Mouse (Mus musculus) midbrain, embryonic 10.5 days (tissue): ENCODE measurements at regions not wholly inside any gene's neighbourhood (a gene's known extent, or its start where the extent isn't known, plus 50 kb on each side); places are given as distances from the start of the nearest gene placed in this dataset.
"Not testable (repeated sequence)": the region's sequence is repeated elsewhere in the genome, so short reads cannot be mapped to it uniquely, and the experiment has no call there.

Experiments
- DNase-seq: peaks from one replicate; pipeline ENCODE4 v3.0.0-alpha.2; 2017; ENCODE audit warnings: low spot score
- H3K27ac ChIP-seq: fragments of 300-500 bp; sonication (generic); replicated peaks from 2 replicates; pipeline ENCODE4 v1.5.1; 2016; ENCODE audit warnings: mild to moderate bottlenecking
- H3K27me3 ChIP-seq: fragments of 300-500 bp; sonication (generic); 2 replicates; pipeline ENCODE4 v1.6.1; 2016; ENCODE audit warnings: low read depth, mild to moderate bottlenecking; ENCODE audit not compliant: poor library complexity, severe bottlenecking
- H3K36me3 ChIP-seq: fragments of 300-500 bp; sonication (generic); 2 replicates; pipeline ENCODE4 v1.6.1; 2016; ENCODE audit warnings: mild to moderate bottlenecking, moderate library complexity
- H3K4me1 ChIP-seq: fragments of 300-500 bp; sonication (generic); 2 replicates; pipeline ENCODE4 v1.6.1; 2016
- H3K4me3 ChIP-seq: fragments of 300-500 bp; sonication (generic); 2 replicates; pipeline ENCODE4 v1.5.1; 2016; ENCODE audit warnings: mild to moderate bottlenecking, moderate library complexity
- H3K9me3 ChIP-seq: fragments of 300-500 bp; sonication (generic); replicated peaks from 2 replicates; pipeline ENCODE4 v1.6.1; 2016; ENCODE audit warnings: mild to moderate bottlenecking
- WGBS: fragments of 180-500 bp; shearing (Covaris S2); methylation state at CpG from one replicate; pipeline ENCODE4 v1.1.7; 2016; 5-methylcytosine and 5-hydroxymethylcytosine counted together

DNA sequence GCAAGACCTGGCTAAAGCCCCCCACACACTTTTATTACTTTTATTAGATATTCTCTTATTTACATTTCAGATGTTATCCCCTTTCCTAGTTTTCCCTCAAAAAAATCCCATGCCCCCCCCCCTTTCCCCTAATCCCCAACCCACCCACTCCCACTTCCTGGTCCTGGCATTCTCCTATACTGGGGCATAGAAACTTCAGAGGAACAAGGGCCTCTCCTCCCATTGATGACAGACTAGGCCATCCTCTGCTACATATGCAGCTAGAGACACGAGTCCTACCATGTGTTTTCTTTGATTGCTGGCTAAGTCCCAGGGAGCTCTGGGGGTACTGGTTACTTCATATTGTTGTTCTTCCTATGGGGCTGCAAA, 116.8 kb downstream of the Rfpl4b start:
- not testable (repeated sequence) for H3K27ac ChIP-seq, H3K4me3 ChIP-seq, DNase-seq, H3K9me3 ChIP-seq, H3K4me1 ChIP-seq, H3K36me3 ChIP-seq, H3K27me3 ChIP-seq
- 73% methylated on average over 1 of the region's 1 CpGs for WGBS

DNA sequence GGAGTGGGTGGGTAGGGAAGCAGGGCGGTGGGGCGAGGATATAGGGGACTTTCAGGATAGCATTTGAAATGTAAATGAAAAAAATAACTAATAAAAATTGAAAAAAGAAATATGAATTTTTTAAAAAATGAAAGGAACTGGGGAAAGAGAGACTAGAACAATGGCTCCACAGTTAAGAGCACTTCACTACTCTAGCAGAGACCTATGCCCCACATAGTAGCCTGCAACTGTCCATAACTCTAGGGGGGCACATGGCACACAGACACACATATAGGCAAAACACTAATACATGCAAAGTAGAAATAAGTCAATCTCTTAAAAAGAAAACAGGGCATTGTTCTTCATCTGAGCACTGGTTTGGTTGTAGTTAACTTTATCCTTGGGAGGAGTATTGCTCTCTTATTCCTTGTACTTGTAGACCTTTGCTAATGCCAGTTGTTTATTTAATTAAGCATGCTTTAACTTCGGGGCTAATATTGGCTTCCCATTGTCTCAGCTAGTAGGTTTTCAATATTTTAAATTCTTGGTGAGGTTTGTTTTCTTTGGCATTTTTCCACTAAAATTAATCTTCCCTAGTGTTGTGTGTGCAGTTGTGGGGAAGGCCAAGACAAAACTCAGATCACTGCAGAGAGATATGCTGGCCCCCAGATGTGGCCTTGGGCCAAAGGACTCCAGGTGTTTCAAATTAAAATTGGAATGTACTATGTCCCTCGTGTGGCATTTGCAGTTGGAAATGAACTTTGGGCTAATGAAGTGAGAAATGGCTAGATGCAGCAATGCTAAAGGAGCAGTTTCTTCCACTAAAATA, 117.4 kb downstream of the Rfpl4b start:
- H3K36me3 ChIP-seq: no peaks in the 10 kb centered on the region
- DNase-seq: no peak
- H3K4me3 ChIP-seq: no peak overlapping the region
- no peak overlapping the region for H3K27ac ChIP-seq
- no peaks in the 10 kb centered on the region for H3K4me1 ChIP-seq
- H3K27me3 ChIP-seq: no peaks in the 10 kb centered on the region
- H3K9me3 ChIP-seq: no peaks in the 10 kb centered on the region
- WGBS: 82% methylated on average over 4 of the region's 4 CpGs

- Histone ChIP-seq H3K36me3 (no peaks in the 10 kb centered on the region), H3K27ac (no peak overlapping the region), H3K4me1 (no peaks in the 10 kb centered on the region), H3K4me3 (no peak overlapping the region), H3K9me3 (peaks cover 9% of the 10 kb centered on the region), H3K27me3 (no peaks in the 10 kb centered on the region)
- no peak for DNase-seq
- 87% methylated on average over 2 of the region's 2 CpGs for WGBS
Observed at GRCm38 (mm10) chr10:38677453-38677852, 144.1 kb downstream of the Rfpl4b start.

- Histone ChIP-seq H3K27ac (no peak overlapping the region), H3K9me3 (no peaks in the 10 kb centered on the region), H3K36me3 (no peaks in the 10 kb centered on the region), H3K4me1 (no peaks in the 10 kb centered on the region), H3K4me3 (no peak overlapping the region), H3K27me3 (no peaks in the 10 kb centered on the region)
- DNase-seq: no peak
Observed at GRCm38 (mm10) chr10:38668610-38669009, 153.0 kb downstream of the Rfpl4b start.

DNA sequence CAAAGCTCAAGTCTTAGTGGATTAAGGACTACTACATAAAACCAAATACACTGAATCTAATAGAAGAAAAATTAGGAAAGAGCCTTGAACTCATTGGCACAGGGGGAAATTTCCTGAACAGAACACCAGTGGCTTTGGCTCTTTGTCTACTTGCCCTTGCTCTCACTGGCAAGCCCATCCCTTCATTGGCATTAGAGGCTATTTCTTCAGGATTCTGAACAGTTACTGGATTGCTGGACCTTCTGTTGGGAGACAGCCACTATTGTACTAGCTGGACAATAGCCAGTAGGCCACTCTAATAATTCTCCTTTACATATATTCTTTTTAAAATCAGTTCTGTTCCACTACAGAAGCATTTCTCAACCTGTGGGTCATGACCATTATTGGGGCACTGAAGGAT, 153.7 kb downstream of the Rfpl4b start:
- H3K27ac ChIP-seq: no peak overlapping the region
- DNase-seq: no peak
- no peaks in the 10 kb centered on the region for H3K4me1 ChIP-seq
- no peaks in the 10 kb centered on the region for H3K9me3 ChIP-seq
- no peaks in the 10 kb centered on the region for H3K36me3 ChIP-seq
- no peak overlapping the region for H3K4me3 ChIP-seq
- H3K27me3 ChIP-seq: no peaks in the 10 kb centered on the region

GRCm38 (mm10) chr10:38635695-38636094, 185.9 kb downstream of the Rfpl4b start:
- Histone ChIP-seq H3K27me3 (no peaks in the 10 kb centered on the region), H3K4me1 (no peaks in the 10 kb centered on the region), H3K36me3 (no peaks in the 10 kb centered on the region), H3K9me3 (no peaks in the 10 kb centered on the region), H3K27ac (no peak overlapping the region), H3K4me3 (no peak overlapping the region)
- 78% methylated on average over 1 of the region's 1 CpGs for WGBS
- no peak for DNase-seq

DNA sequence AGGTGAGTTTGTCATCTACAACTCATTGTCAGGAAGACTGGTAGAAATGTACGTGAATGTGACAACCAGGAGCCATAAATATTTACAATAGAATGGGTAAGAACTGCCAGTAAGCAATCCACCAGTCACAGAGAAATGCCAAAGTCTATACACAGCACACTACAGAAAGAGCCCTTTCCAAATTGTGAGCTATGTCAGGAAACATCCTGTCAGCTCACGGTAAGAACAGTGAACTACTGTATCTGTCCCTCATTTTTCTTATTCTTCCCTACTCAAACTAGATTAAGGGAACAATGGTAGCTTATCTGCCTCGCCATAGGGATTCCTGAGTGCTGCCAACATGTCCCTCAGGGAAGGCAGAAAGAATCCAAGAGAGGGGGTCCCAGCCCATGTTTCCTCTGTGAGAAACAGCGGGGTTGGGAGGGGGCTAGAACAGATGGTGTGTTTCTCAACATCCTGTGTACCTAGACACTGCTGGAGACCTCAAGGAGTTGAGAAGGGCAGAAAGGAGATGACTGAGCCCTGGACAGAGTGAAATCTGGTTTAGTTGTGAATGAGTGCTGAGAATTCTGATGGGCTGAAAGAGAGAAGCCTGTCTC, 191.6 kb downstream of the Rfpl4b start:
- Histone ChIP-seq H3K36me3 (no peaks in the 10 kb centered on the region), H3K27ac (no peak overlapping the region), H3K9me3 (no peaks in the 10 kb centered on the region), H3K27me3 (no peaks in the 10 kb centered on the region), H3K4me1 (no peaks in the 10 kb centered on the region), H3K4me3 (no peak overlapping the region)
- DNase-seq: no peak
- WGBS: 83% methylated on average over 4 of the region's 4 CpGs

GRCm38 (mm10) chr10:38623399-38623798, 198.2 kb downstream of the Rfpl4b start:
- H3K27ac ChIP-seq: no peak overlapping the region
- no peak overlapping the region for H3K4me3 ChIP-seq
- no peaks in the 10 kb centered on the region for H3K36me3 ChIP-seq
- H3K9me3 ChIP-seq: no peaks in the 10 kb centered on the region
- no peaks in the 10 kb centered on the region for H3K27me3 ChIP-seq
- DNase-seq: no peak
- 98% methylated on average over 1 of the region's 1 CpGs for WGBS
- H3K4me1 ChIP-seq: no peaks in the 10 kb centered on the region

- WGBS: 78% methylated on average over 5 of the region's 5 CpGs
- peaks cover 4% of the 10 kb centered on the region; the same call in 1 of the 2 replicates for H3K9me3 ChIP-seq
- no peak overlapping the region for H3K4me3 ChIP-seq
- H3K27me3 ChIP-seq: no peaks in the 10 kb centered on the region
- no peaks in the 10 kb centered on the region for H3K4me1 ChIP-seq
- no peak overlapping the region for H3K27ac ChIP-seq
- DNase-seq: no peak
- H3K36me3 ChIP-seq: no peaks in the 10 kb centered on the region
Observed at GRCm38 (mm10) chr10:38609606-38610510, 211.7 kb downstream of the Rfpl4b start.

- Histone ChIP-seq H3K4me1 (no peaks in the 10 kb centered on the region), H3K27ac (no peak overlapping the region), H3K36me3 (no peaks in the 10 kb centered on the region), H3K27me3 (no peaks in the 10 kb centered on the region), H3K4me3 (no peak overlapping the region), H3K9me3 (no peaks in the 10 kb centered on the region)
- no peak for DNase-seq
- 90% methylated on average over 2 of the region's 2 CpGs for WGBS
Observed at GRCm38 (mm10) chr10:38586061-38586460, 235.5 kb downstream of the Rfpl4b start.

DNA sequence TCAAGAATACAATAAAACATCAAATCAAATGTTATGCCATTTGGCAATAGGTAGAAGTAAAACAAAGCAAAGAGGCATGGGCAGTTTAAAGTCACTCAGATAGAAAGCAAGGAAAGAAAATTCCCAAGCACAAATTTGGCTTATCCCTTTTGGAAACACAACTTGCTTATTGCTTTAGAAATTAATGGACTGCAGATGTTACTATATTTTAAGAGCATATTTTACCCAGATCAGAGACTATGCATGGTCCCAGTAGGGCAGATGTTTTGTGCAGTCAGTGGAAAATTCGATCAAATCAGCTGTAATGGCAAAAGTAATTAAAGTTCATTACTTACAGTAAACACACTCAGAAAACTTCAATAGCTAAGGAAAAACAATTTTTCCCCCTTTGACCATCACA, 245.9 kb downstream of the Rfpl4b start:
- no peak overlapping the region for H3K4me3 ChIP-seq
- WGBS: 84% methylated on average over 1 of the region's 1 CpGs
- H3K9me3 ChIP-seq: no peaks in the 10 kb centered on the region
- no peak for DNase-seq
- no peaks in the 10 kb centered on the region for H3K4me1 ChIP-seq
- H3K36me3 ChIP-seq: no peaks in the 10 kb centered on the region
- no peak overlapping the region for H3K27ac ChIP-seq
- H3K27me3 ChIP-seq: no peaks in the 10 kb centered on the region

- Histone ChIP-seq H3K4me1 (no peaks in the 10 kb centered on the region), H3K27me3 (no peaks in the 10 kb centered on the region), H3K9me3 (no peaks in the 10 kb centered on the region), H3K36me3 (no peaks in the 10 kb centered on the region), H3K27ac (no peak overlapping the region), H3K4me3 (no peak overlapping the region)
- DNase-seq: no peak
- WGBS: 91% methylated on average over 1 of the region's 1 CpGs
Observed at GRCm38 (mm10) chr10:38573728-38574127, 247.9 kb downstream of the Rfpl4b start.

GRCm38 (mm10) chr10:38573146-38573545, 248.4 kb downstream of the Rfpl4b start:
- H3K4me3 ChIP-seq: no peak overlapping the region
- DNase-seq: no peak
- H3K27ac ChIP-seq: no peak overlapping the region
- H3K36me3 ChIP-seq: no peaks in the 10 kb centered on the region
- H3K9me3 ChIP-seq: no peaks in the 10 kb centered on the region
- no peaks in the 10 kb centered on the region for H3K4me1 ChIP-seq
- 73% methylated on average over 2 of the region's 2 CpGs for WGBS
- no peaks in the 10 kb centered on the region for H3K27me3 ChIP-seq
